ENCODE assay signal across 24 mouse cellular contexts in the genomic region with DNA sequence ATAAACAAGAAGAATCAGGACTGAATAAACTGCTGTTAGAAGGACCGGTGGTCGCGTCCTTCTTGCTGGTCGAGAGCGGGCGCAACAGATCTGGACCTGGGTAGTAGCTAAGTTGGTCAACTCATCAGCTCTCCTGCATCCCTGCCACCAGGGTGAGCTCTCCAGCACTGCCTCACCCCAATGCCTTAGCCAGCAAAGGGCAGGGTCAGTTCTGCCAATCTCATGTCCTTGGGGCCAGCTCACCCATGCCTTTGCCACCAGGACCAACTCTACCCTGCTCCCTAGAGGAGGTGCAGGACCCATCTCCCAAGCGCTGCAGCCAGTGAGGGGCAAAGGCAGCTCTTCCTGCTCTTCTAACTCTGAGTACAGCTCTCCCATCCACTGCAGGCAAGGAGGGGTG. TPM values are rescaled to one million over a fixed set of nuclear protein-coding genes. Genes with fewer than 3 reads are reported as not detected.
DNase-seq lines count a peak whose midpoint lies in the region; ATAC-seq and TF ChIP-seq lines count a peak whose summit lies in the region.
"Had no signal": no experiment of that assay in that cellular context is flagged by ENCODE, and none has a peak within 500 bp of the region (broad histone marks: within the 10 kb centered on the region; RNA-seq: fewer than 3 reads in every experiment).

No protein-coding gene starts in this region.

- DNase-seq in cerebellum, adult 8-10 months = no peak
- no peak for DNase-seq in CH12.LX (ENCODE audit: extremely low read depth)
- no peak for DNase-seq in liver, postnatal 0 days
- DNase-seq in layer of hippocampus, adult 11-12 months (ENCODE audit: low spot score) = no peak
- DNase-seq in layer of hippocampus, adult 18-20 months (ENCODE audit: low spot score in 2 of 2) = no peak
- DNase-seq: B cell, adult 2 months; cerebellum, adult 9-11 months; gastrocnemius, postnatal 36 days; heart, postnatal 10 days; kidney, postnatal 4 days; retina, postnatal 1 day; right cerebral cortex, postnatal 4 days; thymus, postnatal 36 days had no signal

- dilution Hi-C loops in CH12.LX (cut with MboI; ENCODE audit: extremely low pct_ligation_motif_present, extremely low pct_unique_long_range_greater_than_20kb, low sequenced_read_pairs) = no loop called here

- no peaks in the 10 kb centered on the region for H3K27me3 ChIP-seq in CH12.LX (replicated peaks)
- no peaks in the 10 kb centered on the region for H3K27me3 ChIP-seq in liver, postnatal 0 days (ENCODE audit: insufficient read depth, low read length)
- H3K27me3 ChIP-seq: embryonic facial prominence, embryonic 12.5 days; forebrain, embryonic 15.5 days; hindbrain, embryonic 13.5 days; kidney, embryonic 15.5 days; limb, embryonic 13.5 days; midbrain, embryonic 15.5 days had no signal

- H3K36me3 ChIP-seq in CH12.LX (replicated peaks in 1 of 2; ENCODE audit: control insufficient read depth in 1 of 2, insufficient read depth in 1 of 2, low read length in 1 of 2) = no peaks in the 10 kb centered on the region
- H3K36me3 ChIP-seq in liver, postnatal 0 days (replicated peaks; ENCODE audit: insufficient read depth, low read length) = no peaks in the 10 kb centered on the region
- H3K36me3 ChIP-seq: embryonic facial prominence, embryonic 12.5 days; forebrain, embryonic 15.5 days; heart, embryonic 10.5 days; hindbrain, embryonic 13.5 days; kidney, embryonic 15.5 days; limb, embryonic 13.5 days; midbrain, embryonic 15.5 days had no signal

- in situ Hi-C loops in CH12.LX (cut with MboI; ENCODE audit: low pct_ligation_motif_present, low pct_unique_long_range_greater_than_20kb, low sequenced_read_pairs) = no loop called here

- TF ChIP-seq POLR2A in CH12.LX (IDR thresholded peaks at IDR 0.05; ENCODE audit: low read depth, low read length) = no peak

- peak; percentile 49; the same call in 1 of the 2 replicates for ATAC-seq in cerebellum, adult (ENCODE audit: insufficient number of reproducible peaks, low FRiP score, low TSS enrichment)
- ATAC-seq in erythroblast, adult 5-6 weeks (replicated peaks; ENCODE audit: low FRiP score, poor library complexity, severe bottlenecking) = peak; percentile 74
- ATAC-seq in liver, postnatal 0 days = no peak
- no peak for ATAC-seq in megakaryocyte, adult 5-6 weeks (ENCODE audit: poor library complexity, severe bottlenecking)
- ATAC-seq: forebrain, embryonic 15.5 days; inflammation-experienced regulatory T-cells, adult 6 months; midbrain, embryonic 15.5 days had no signal

- TF ChIP-seq RAD21 in CH12.LX (IDR thresholded peaks at IDR 0.05; ENCODE audit: low read depth, low read length) = no peak; the same call in 1 of the 2 replicates

- no peak for TF ChIP-seq EP300 in CH12.LX (IDR thresholded peaks at IDR 0.05; ENCODE audit: low read length)
- TF ChIP-seq EP300 in liver, postnatal 0 days (IDR thresholded peaks at IDR 0.05; ENCODE audit: low read depth) = no peak

- TF ChIP-seq CTCF in CH12.LX (conservative IDR thresholded peaks at IDR 0.05 in 1 of 2, IDR thresholded peaks at IDR 0.05 in 1 of 2; ENCODE audit: low read depth in 2 of 2, low read length in 2 of 2) = peak in 1 of 2 experiments; percentile 38; a peak in 2 of 4 replicates
- peak; percentile 40 for TF ChIP-seq CTCF in liver, postnatal 0 days (IDR thresholded peaks at IDR 0.05; ENCODE audit: low read depth)

- H3K9ac ChIP-seq in CH12.LX (ENCODE audit: insufficient read depth, low read depth) = no peak overlapping the region
- no peak overlapping the region for H3K9ac ChIP-seq in liver, postnatal 0 days (replicated peaks)
- H3K9ac ChIP-seq: embryonic facial prominence, embryonic 12.5 days; forebrain, embryonic 15.5 days; hindbrain, embryonic 13.5 days; kidney, embryonic 15.5 days; limb, embryonic 13.5 days; midbrain, embryonic 15.5 days had no signal

- no peak overlapping the region for H3K4me3 ChIP-seq in CH12.LX (replicated peaks in 1 of 3; ENCODE audit: low read depth in 2 of 3, low read length in 2 of 3, poor library complexity in 1 of 3)
- H3K4me3 ChIP-seq in liver, postnatal 0 days (ENCODE audit: low read depth, low read length) = no peak overlapping the region
- H3K4me3 ChIP-seq: embryonic facial prominence, embryonic 12.5 days; forebrain, embryonic 15.5 days; heart, embryonic 10.5 days; hindbrain, embryonic 13.5 days; kidney, embryonic 15.5 days; limb, embryonic 13.5 days; midbrain, embryonic 15.5 days had no signal

- no peak overlapping the region for H3K4me2 ChIP-seq in CH12.LX (ENCODE audit: insufficient read depth, low read depth, poor library complexity, severe bottlenecking)
- H3K4me2 ChIP-seq in liver, postnatal 0 days (ENCODE audit: low read depth, low read length) = no peak overlapping the region
- H3K4me2 ChIP-seq: embryonic facial prominence, embryonic 12.5 days; forebrain, embryonic 15.5 days; hindbrain, embryonic 13.5 days; kidney, embryonic 15.5 days; limb, embryonic 13.5 days; midbrain, embryonic 15.5 days had no signal

- 83% methylated on average over 7 of the region's 7 CpGs for WGBS in liver, postnatal 0 days (ENCODE audit: insufficient replicate concordance)

- no peak overlapping the region for H3K27ac ChIP-seq in CH12.LX (ENCODE audit: insufficient read depth, low read depth)
- no peak overlapping the region for H3K27ac ChIP-seq in liver, postnatal 0 days (ENCODE audit: low read depth)
- H3K27ac ChIP-seq: embryonic facial prominence, embryonic 12.5 days; forebrain, embryonic 15.5 days; heart, embryonic 10.5 days; hindbrain, embryonic 13.5 days; kidney, embryonic 15.5 days; limb, embryonic 13.5 days; midbrain, embryonic 15.5 days had no signal

- no peaks in the 10 kb centered on the region for H3K79me2 ChIP-seq in CH12.LX (replicated peaks; ENCODE audit: control insufficient read depth, extremely low read depth, insufficient read depth, poor library complexity, severe bottlenecking)

- H3K9me3 ChIP-seq in CH12.LX (replicated peaks; ENCODE audit: low read length) = no peaks in the 10 kb centered on the region
- H3K9me3 ChIP-seq in liver, postnatal 0 days (ENCODE audit: low read length) = no peaks in the 10 kb centered on the region
- H3K9me3 ChIP-seq: embryonic facial prominence, embryonic 12.5 days; forebrain, embryonic 15.5 days; heart, embryonic 10.5 days; hindbrain, embryonic 13.5 days; kidney, embryonic 15.5 days; limb, embryonic 13.5 days; midbrain, embryonic 15.5 days had no signal

- 0 out of 4 replicates have a peak, but pooled peaks cover 0 to 2% of the 10 kb centered on the region in 2 experiments for H3K4me1 ChIP-seq in CH12.LX (ENCODE audit: control insufficient read depth in 1 of 2, insufficient read depth in 2 of 2)
- H3K4me1 ChIP-seq in liver, postnatal 0 days (ENCODE audit: insufficient read depth) = no peaks in the 10 kb centered on the region
- H3K4me1 ChIP-seq: embryonic facial prominence, embryonic 12.5 days; forebrain, embryonic 15.5 days; heart, embryonic 10.5 days; hindbrain, embryonic 13.5 days; kidney, embryonic 15.5 days; limb, embryonic 13.5 days; midbrain, embryonic 15.5 days had no signal

TF ChIP-seq in CH12.LX, 34 proteins besides CTCF, POLR2A, EP300 and RAD21:
- TF ChIP-seq SMC3 (IDR thresholded peaks at IDR 0.05; ENCODE audit: low read depth, low read length) (peak; percentile 38), MXI1 (IDR thresholded peaks at IDR 0.05; ENCODE audit: low read depth, low read length) (no peak)

RNA-seq across cellular contexts. Expression of gene Arl4a, which starts 52.2 kb away (rescaled TPM):
- total RNA-seq in CH12.LX (2012; rRNA removed) = 24.7 and 25.4 TPM in 2 replicates
- total RNA-seq in CH12.LX (2014; rRNA removed) = 24.6 and 28.7 TPM in 2 replicates
- 24.3 and 25.4 TPM in 2 replicates for polyA plus RNA-seq in CH12.LX (2012; ENCODE audit: insufficient read length, low read depth)
- 567 and 568 TPM in 2 replicates for total RNA-seq in erythroblast, adult 5-6 weeks (2015; ENCODE audit: low replicate concordance)
- 331 and 428 TPM in 2 replicates for total RNA-seq in erythroblast, adult 5-6 weeks (2017; ENCODE audit: low replicate concordance)
- polyA plus RNA-seq in liver, postnatal 0 days (2015; fragmentation: Nextera tagmentation; extraction: Ambion mirVana) = 59.9 and 64.7 TPM in 2 replicates
- 10 to 100 TPM; 26.6 to 28.8 TPM for total RNA-seq in layer of hippocampus, adult 18-20 months (2021)
- 11.3 and 16.7 TPM in 2 replicates for total RNA-seq in megakaryocyte, adult 5-6 weeks (2015)
- 9.3 and 9.9 TPM in 2 replicates for total RNA-seq in megakaryocyte, adult 5-6 weeks (2017)

Comparison
In these comparisons a context has a peak if more than half of its experiments do, and no peak if none do; other contexts are left out.
1. ATAC-seq: peak in cerebellum, adult (single experiment) and erythroblast, adult 5-6 weeks (single experiment); none in liver, postnatal 0 days (single experiment) and megakaryocyte, adult 5-6 weeks (single experiment).
2. RNA of gene Arl4a, which starts 52.2 kb away (total RNA-seq): 331 to 568 TPM in erythroblast, adult 5-6 weeks; 26.6 to 28.8 TPM in layer of hippocampus, adult 18-20 months, 24.6 to 28.7 TPM in CH12.LX and 9.3 to 16.7 TPM in megakaryocyte, adult 5-6 weeks; every median in the first group is over 10 times any median in the second.